Mouse (Mus musculus): ENCODE data around the gene Paqr8. TPM values are rescaled to one million over a fixed set of nuclear protein-coding genes. Genes with fewer than 3 reads are reported as not detected.

The Paqr8 gene
- polyA plus RNA-seq (2016; fragmentation: Nextera tagmentation; extraction: Ambion mirVana), result 15.6 and 16.4 TPM in 2 replicates

DNA sequence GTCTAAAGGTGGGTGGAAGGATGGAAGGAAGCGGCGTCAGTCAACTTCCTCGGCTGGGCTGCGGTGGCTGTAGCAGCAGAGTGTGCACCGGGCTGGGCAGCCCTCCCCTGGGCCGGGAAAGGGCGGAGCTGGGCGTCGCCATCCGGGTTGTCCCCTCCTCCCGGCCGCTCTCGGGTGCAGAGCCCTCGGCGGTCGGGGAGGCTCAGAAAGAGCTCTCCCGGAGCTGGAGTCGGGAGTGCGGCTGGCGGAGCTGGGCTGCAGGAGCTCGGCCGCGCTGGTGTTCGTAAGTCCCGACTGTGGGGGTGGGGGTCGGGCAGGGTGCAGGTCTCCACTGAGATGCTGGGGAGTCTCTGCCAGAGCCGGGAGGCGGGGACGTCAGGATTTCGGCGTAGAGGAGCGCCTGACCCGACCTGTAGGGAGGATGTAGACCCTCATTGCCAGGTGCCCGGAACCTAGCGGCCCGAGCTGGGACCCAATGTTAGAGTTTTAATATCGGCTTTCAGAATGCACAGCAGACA lies at the start of gene Paqr8:
TSS of gene Paqr8 (plus strand) at position 203 of the 518 bp plus-strand sequence.
- peak within 1 kb of the TSS; percentile 78 for H3K9ac ChIP-seq
- no peaks in the 10 kb centered on the region for H3K27me3 ChIP-seq
- peak within 1 kb of the TSS; percentile 73 for H3K4me2 ChIP-seq (replicated peaks)
- peak; percentile 99 for ATAC-seq (ENCODE audit: low FRiP score)
- WGBS, result under 1% methylated on average over 32 of the region's 37 CpGs
- peaks cover 13% of the 10 kb centered on the region for H3K4me1 ChIP-seq
- no peaks in the 10 kb centered on the region for H3K36me3 ChIP-seq
- peak within 1 kb of the TSS; percentile 70 for H3K4me3 ChIP-seq
- H3K9me3 ChIP-seq (replicated peaks), result no peaks in the 10 kb centered on the region
- peak within 1 kb of the TSS; percentile 85 for H3K27ac ChIP-seq

DNA sequence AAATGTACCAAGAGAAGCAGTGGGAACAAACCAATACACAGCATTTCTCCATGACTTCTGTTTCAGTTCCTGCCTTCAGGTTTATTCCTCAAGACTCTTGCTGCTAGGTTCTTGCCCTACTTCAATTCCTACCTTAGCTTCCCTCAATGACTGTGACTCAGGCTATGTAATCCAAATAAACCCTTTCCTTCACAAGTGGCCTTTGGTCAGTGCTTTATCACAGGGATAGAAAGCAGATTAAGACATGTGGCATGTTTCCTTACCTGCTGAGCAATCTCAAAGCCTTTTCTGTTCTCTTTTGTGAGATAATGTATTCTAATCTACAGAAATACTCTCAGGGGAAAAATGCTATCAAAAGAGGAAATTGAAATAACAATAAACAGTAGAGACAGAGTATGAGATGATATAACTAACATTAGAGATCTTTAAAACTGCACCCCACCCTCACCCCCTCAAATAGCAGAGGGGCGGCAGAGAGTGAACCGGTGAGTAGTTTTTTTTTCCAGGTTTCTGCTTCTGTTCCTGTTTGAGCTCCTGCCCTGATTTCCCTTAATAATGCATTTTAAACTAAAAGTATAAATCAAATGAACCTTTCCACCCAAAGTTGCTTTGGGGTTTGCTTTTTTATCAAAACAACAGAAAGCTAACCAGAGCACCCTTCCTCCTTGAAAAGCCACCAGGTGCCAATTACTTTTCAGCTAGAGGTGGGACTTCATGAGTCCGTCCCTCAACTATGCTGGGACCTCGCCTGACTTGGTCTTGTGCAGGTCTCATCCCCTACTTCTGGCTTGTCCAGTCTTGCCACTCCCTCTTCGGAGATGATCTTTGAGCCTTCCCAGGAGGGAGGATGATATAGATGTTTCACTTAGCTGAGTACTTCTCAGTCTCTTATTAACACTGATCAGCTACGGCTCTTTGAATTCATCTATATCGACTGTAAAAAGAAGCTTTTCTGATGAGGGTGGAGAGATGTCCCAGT lies 33.2 kb upstream of the Paqr8 start:
- H3K9ac ChIP-seq, result no peak overlapping the region
- 90% methylated on average over 7 of the region's 7 CpGs for WGBS
- H3K4me1 ChIP-seq, result no peaks in the 10 kb centered on the region
- no peaks in the 10 kb centered on the region for H3K36me3 ChIP-seq
- no peak overlapping the region for H3K4me3 ChIP-seq
- no peaks in the 10 kb centered on the region for H3K9me3 ChIP-seq (replicated peaks)
- H3K27me3 ChIP-seq, result no peaks in the 10 kb centered on the region
- H3K27ac ChIP-seq, result no peak overlapping the region
- ATAC-seq (ENCODE audit: low FRiP score), result no peak
- no peak overlapping the region for H3K4me2 ChIP-seq (replicated peaks)

- Histone ChIP-seq H3K4me1 (no peaks in the 10 kb centered on the region), H3K27me3 (no peaks in the 10 kb centered on the region), H3K4me3 (no peak overlapping the region), H3K9me3 (replicated peaks) (no peaks in the 10 kb centered on the region), H3K4me2 (replicated peaks) (no peak overlapping the region), H3K36me3 (no peaks in the 10 kb centered on the region), H3K27ac (no peak overlapping the region), H3K9ac (no peak overlapping the region)
- ATAC-seq (ENCODE audit: low FRiP score), result no peak
- 88% methylated on average over 3 of the region's 3 CpGs for WGBS
Measured at GRCm38 (mm10) chr1:20860775-20861174, 29.6 kb upstream of the Paqr8 start.

GRCm38 (mm10) chr1:20861865-20862264 lies 28.5 kb upstream of the Paqr8 start:
- no peak overlapping the region for H3K9ac ChIP-seq
- H3K36me3 ChIP-seq, result no peaks in the 10 kb centered on the region
- H3K9me3 ChIP-seq (replicated peaks), result no peaks in the 10 kb centered on the region
- no peaks in the 10 kb centered on the region for H3K27me3 ChIP-seq
- ATAC-seq (ENCODE audit: low FRiP score), result no peak
- no peaks in the 10 kb centered on the region for H3K4me1 ChIP-seq
- no peak overlapping the region for H3K4me3 ChIP-seq
- 86% methylated on average over 3 of the region's 3 CpGs for WGBS
- H3K4me2 ChIP-seq (replicated peaks), result no peak overlapping the region
- no peak overlapping the region for H3K27ac ChIP-seq

GRCm38 (mm10) chr1:20863452-20864172 lies 26.8 kb upstream of the Paqr8 start:
- Histone ChIP-seq H3K4me1 (peaks cover 13% of the 10 kb centered on the region), H3K4me2 (replicated peaks) (no peak overlapping the region), H3K27me3 (no peaks in the 10 kb centered on the region), H3K27ac (no peak overlapping the region), H3K9ac (no peak overlapping the region), H3K36me3 (no peaks in the 10 kb centered on the region), H3K4me3 (no peak overlapping the region), H3K9me3 (replicated peaks) (no peaks in the 10 kb centered on the region)
- no peak for ATAC-seq (ENCODE audit: low FRiP score)
- WGBS, result 73% methylated on average over 5 of the region's 5 CpGs

DNA sequence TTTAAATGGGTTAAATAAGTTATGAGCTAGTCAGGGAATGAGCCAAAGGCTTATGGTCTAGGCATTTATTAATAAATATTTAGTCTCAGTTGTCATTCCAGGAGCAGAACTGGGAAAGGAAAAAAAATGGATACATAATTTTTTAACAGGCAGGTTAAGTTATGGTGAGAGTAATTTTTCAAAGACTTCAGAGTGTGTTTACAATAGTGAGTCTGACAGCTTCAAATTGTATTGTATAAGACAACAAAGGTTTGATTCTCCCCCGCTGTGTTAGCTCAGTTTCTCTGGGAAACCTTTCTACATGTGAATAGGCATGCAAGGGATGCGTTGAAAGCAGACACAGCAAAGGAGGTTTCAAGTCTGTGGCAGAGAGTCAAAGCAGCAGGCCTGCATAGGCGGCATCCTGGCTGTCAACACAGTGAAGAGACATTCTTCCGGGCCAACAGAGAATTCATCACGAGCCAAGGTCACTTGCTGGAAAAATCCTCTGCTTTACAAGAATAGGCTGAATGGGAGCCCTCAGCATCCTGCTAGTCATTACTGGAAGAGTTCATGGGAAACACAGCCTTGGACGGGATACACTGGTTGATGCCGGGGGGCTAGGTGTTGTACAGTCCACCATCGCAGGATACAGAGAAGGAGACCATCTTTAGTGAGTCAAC lies 23.0 kb upstream of the Paqr8 start:
- Histone ChIP-seq H3K4me1 (peaks cover 13% of the 10 kb centered on the region), H3K27me3 (no peaks in the 10 kb centered on the region), H3K36me3 (no peaks in the 10 kb centered on the region), H3K9me3 (replicated peaks) (no peaks in the 10 kb centered on the region), H3K4me3 (no peak overlapping the region), H3K27ac (peak overlapping the region; percentile 83), H3K4me2 (replicated peaks) (no peak overlapping the region), H3K9ac (no peak overlapping the region)
- 20% methylated on average over 8 of the region's 8 CpGs for WGBS
- ATAC-seq (ENCODE audit: low FRiP score), result peak; percentile 91

DNA sequence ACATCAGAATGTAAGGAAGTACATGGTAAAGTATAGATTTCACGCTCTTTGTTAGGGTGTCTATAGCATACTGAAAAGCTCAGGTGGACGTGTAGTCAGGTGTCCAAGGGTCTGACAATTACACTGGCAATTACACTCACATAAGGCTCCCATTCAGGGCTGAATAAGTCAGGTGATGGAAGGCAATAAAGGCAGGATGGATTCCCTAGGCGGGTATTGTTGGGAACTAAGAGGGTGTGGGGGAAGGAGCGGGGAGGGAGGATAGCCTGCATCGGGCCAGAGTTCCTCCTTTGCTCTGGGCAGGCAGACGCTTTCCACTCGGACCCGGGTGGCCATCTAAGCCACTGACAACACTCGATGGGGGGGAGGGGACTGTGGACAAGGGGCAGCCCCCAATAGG lies 22.4 kb upstream of the Paqr8 start:
- Histone ChIP-seq H3K4me2 (replicated peaks) (peak overlapping the region; percentile 27; the same call in 1 of the 2 replicates), H3K4me3 (no peak overlapping the region), H3K27me3 (no peaks in the 10 kb centered on the region), H3K36me3 (no peaks in the 10 kb centered on the region), H3K27ac (peak overlapping the region; percentile 83), H3K9ac (no peak overlapping the region), H3K9me3 (replicated peaks) (no peaks in the 10 kb centered on the region), H3K4me1 (peaks cover 13% of the 10 kb centered on the region)
- peak; percentile 53 for ATAC-seq (ENCODE audit: low FRiP score)
- WGBS, result 34% methylated on average over 9 of the region's 9 CpGs

- H3K27me3 ChIP-seq, result no peaks in the 10 kb centered on the region
- no peak overlapping the region for H3K4me2 ChIP-seq (replicated peaks)
- H3K9ac ChIP-seq, result no peak overlapping the region
- WGBS, result 78% methylated on average over 2 of the region's 2 CpGs
- ATAC-seq (ENCODE audit: low FRiP score), result no peak
- no peak overlapping the region for H3K4me3 ChIP-seq
- H3K27ac ChIP-seq, result no peak overlapping the region
- H3K9me3 ChIP-seq (replicated peaks), result no peaks in the 10 kb centered on the region
- H3K36me3 ChIP-seq, result no peaks in the 10 kb centered on the region
- peaks cover 13% of the 10 kb centered on the region for H3K4me1 ChIP-seq
Measured at GRCm38 (mm10) chr1:20870887-20871286, 19.5 kb upstream of the Paqr8 start.

- Histone ChIP-seq H3K4me3 (no peak overlapping the region), H3K36me3 (no peaks in the 10 kb centered on the region), H3K27ac (no peak overlapping the region), H3K4me1 (peaks cover 11% of the 10 kb centered on the region), H3K9me3 (replicated peaks) (no peaks in the 10 kb centered on the region), H3K27me3 (no peaks in the 10 kb centered on the region), H3K9ac (no peak overlapping the region), H3K4me2 (replicated peaks) (no peak overlapping the region)
- no peak for ATAC-seq (ENCODE audit: low FRiP score)
- 88% methylated on average over 5 of the region's 5 CpGs for WGBS
Measured at GRCm38 (mm10) chr1:20872496-20872895, 17.9 kb upstream of the Paqr8 start.

GRCm38 (mm10) chr1:20874061-20874460 lies 16.3 kb upstream of the Paqr8 start:
- ATAC-seq (ENCODE audit: low FRiP score), result no peak

GRCm38 (mm10) chr1:20877355-20877754 lies 13.1 kb upstream of the Paqr8 start:
- ATAC-seq (ENCODE audit: low FRiP score), result no peak
- H3K9ac ChIP-seq, result no peak overlapping the region
- H3K4me1 ChIP-seq, result no peaks in the 10 kb centered on the region
- no peaks in the 10 kb centered on the region for H3K36me3 ChIP-seq
- no peak overlapping the region for H3K4me3 ChIP-seq
- no peak overlapping the region for H3K4me2 ChIP-seq (replicated peaks)
- no peaks in the 10 kb centered on the region for H3K27me3 ChIP-seq
- H3K27ac ChIP-seq, result no peak overlapping the region
- H3K9me3 ChIP-seq (replicated peaks), result no peaks in the 10 kb centered on the region; the same call in 1 of the 2 replicates

More at GRCm38 (mm10) chr1:20874061-20874460, 16.3 kb upstream of the Paqr8 start:
- Histone ChIP-seq H3K4me3 (no peak overlapping the region), H3K9me3 (replicated peaks) (no peaks in the 10 kb centered on the region; the same call in 1 of the 2 replicates), H3K4me1 (no peaks in the 10 kb centered on the region), H3K27ac (no peak overlapping the region), H3K27me3 (no peaks in the 10 kb centered on the region), H3K9ac (no peak overlapping the region), H3K36me3 (no peaks in the 10 kb centered on the region), H3K4me2 (replicated peaks) (no peak overlapping the region)
- WGBS, result 94% methylated on average over 6 of the region's 6 CpGs

DNA sequence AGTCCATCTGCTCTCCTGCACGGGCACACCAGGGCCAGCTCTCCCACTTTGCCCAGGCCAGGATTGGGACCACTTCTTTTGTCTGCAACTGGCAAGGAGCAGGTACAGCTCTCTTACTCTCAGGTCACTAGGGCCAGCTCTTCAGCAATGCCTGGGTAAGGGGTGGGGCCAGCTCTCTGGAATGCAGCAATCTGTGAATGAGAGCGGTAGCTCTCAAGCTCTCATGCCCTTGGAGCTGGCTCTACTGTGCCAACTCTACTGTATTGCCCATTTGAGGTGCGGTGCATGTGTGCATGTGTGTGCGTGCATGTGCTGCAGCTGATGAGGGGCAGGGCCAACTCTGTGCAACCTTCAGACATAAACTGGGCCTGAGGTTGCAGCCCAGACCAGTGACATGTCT lies 11.0 kb upstream of the Paqr8 start:
- no peak overlapping the region for H3K27ac ChIP-seq
- no peaks in the 10 kb centered on the region for H3K4me1 ChIP-seq
- no peaks in the 10 kb centered on the region for H3K27me3 ChIP-seq
- no peaks in the 10 kb centered on the region; the same call in 1 of the 2 replicates for H3K9me3 ChIP-seq (replicated peaks)
- WGBS, result 87% methylated on average over 4 of the region's 4 CpGs
- H3K9ac ChIP-seq, result no peak overlapping the region
- ATAC-seq (ENCODE audit: low FRiP score), result no peak
- no peak overlapping the region for H3K4me3 ChIP-seq
- no peaks in the 10 kb centered on the region for H3K36me3 ChIP-seq
- no peak overlapping the region for H3K4me2 ChIP-seq (replicated peaks)

All from hindbrain, embryonic 12.5 days (tissue).